In the genomic region with DNA sequence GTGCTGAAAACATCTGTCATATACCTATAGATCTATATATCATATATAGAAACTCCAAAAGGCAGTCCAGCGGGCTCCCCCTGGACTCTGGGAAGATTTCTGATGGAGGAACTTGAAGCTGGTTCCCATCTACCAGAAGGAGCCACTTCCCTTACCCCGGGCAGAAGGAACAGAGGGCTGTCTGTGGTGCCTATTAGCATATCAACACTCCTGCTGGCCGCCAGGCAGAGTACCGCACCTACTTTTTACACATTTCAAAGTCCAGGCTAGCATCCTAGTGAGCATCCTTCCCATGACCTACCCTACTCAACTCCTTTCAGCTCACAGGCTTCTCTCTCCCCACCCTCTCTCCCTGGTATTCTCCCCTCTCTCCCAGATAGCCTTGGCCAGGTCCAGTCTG, we compare ENCODE assay signal across 12 mouse cellular contexts.
"Had no signal": no experiment of that assay in that cellular context is flagged by ENCODE, and none has a peak within 500 bp of the region (broad histone marks: within the 10 kb centered on the region; RNA-seq: fewer than 3 reads in every experiment).

No protein-coding gene starts in this region.

- ATAC-seq: liver, embryonic 12.5 days had no signal

- H3K27me3 ChIP-seq: neural tube, embryonic 12.5 days had no signal

- H3K27ac ChIP-seq: limb, embryonic 15.5 days; liver, embryonic 12.5 days; neural tube, embryonic 12.5 days had no signal

- H3K9ac ChIP-seq: limb, embryonic 15.5 days; liver, embryonic 12.5 days; lung, embryonic 14.5 days; neural tube, embryonic 12.5 days had no signal

- H3K9me3 ChIP-seq: limb, embryonic 15.5 days; liver, embryonic 12.5 days; neural tube, embryonic 12.5 days had no signal

- H3K4me2 ChIP-seq: limb, embryonic 15.5 days; liver, embryonic 12.5 days; lung, embryonic 14.5 days; neural tube, embryonic 12.5 days had no signal

- H3K4me3 ChIP-seq: limb, embryonic 15.5 days; liver, embryonic 12.5 days; neural tube, embryonic 12.5 days had no signal

- DNase-seq: kidney, adult 18-20 months; kidney, postnatal 10 days; lung, embryonic 14.5 days; lung, postnatal 10 days; lung, postnatal 4 days; midbrain, embryonic 14.5 days; right cerebral cortex, postnatal 14 days; thymus, adult 2 months; thymus, postnatal 25 days had no signal

- H3K4me1 ChIP-seq: liver, embryonic 12.5 days; neural tube, embryonic 12.5 days had no signal

- H3K36me3 ChIP-seq: limb, embryonic 15.5 days; liver, embryonic 12.5 days; neural tube, embryonic 12.5 days had no signal
